Mouse (Mus musculus) limb, embryonic 14.5 days (tissue): ENCODE data around the gene Spock1. TPM values are rescaled to one million over a fixed set of nuclear protein-coding genes. Genes with fewer than 3 reads are reported as not detected.

Experiments used
- ATAC-seq: fragments of 200-750 bp; cut with Nextera tagmentation; 2 replicates; pipeline ENCODE4 v1.8.0; 2017; ENCODE audit warnings: low read depth, moderate number of reproducible peaks, moderate TSS enrichment; ENCODE audit not compliant: low FRiP score
- DNase-seq: peaks from one replicate; pipeline ENCODE4 v3.0.0-alpha.2; 2015; ENCODE audit warnings: low spot score
- H3K27ac ChIP-seq: fragments of 300-500 bp; sonication (generic); replicated peaks from 2 replicates; pipeline ENCODE4 v1.5.1; 2014; ENCODE audit warnings: low read depth, mild to moderate bottlenecking, low read length, moderate library complexity, mixed read lengths
- H3K27me3 ChIP-seq: fragments of 300-500 bp; sonication (generic); 2 replicates; pipeline ENCODE4 v1.6.1; 2014; ENCODE audit warnings: low read length, mixed read lengths; ENCODE audit not compliant: control insufficient read depth, insufficient read depth
- H3K36me3 ChIP-seq: fragments of 300-500 bp; sonication (generic); 2 replicates; pipeline ENCODE4 v1.6.1; 2014; ENCODE audit warnings: mild to moderate bottlenecking, low read length, moderate library complexity, mixed read lengths; ENCODE audit not compliant: control insufficient read depth, insufficient read depth
- H3K4me1 ChIP-seq: fragments of 300-500 bp; sonication (generic); 2 replicates; pipeline ENCODE4 v1.6.1; 2014; ENCODE audit warnings: antibody characterized with exemption, low read length, mixed read lengths; ENCODE audit not compliant: control insufficient read depth, insufficient read depth
- H3K4me2 ChIP-seq: fragments of 300-500 bp; sonication (generic); replicated peaks from 2 replicates; pipeline ENCODE4 v1.6.1; 2014; ENCODE audit warnings: low read depth, mild to moderate bottlenecking, low read length, moderate library complexity; ENCODE audit not compliant: severe bottlenecking
- H3K4me3 ChIP-seq: fragments of 300-500 bp; sonication (generic); replicated peaks from 2 replicates; pipeline ENCODE4 v1.5.1; 2014; ENCODE audit warnings: low read length
- H3K9ac ChIP-seq: fragments of 300-500 bp; sonication (generic); 2 replicates; pipeline ENCODE4 v1.6.1; 2014; ENCODE audit warnings: mild to moderate bottlenecking, low read depth, low read length, moderate library complexity; ENCODE audit not compliant: severe bottlenecking
- H3K9me3 ChIP-seq: fragments of 300-500 bp; sonication (generic); 2 replicates; pipeline ENCODE4 v1.6.1; 2016; ENCODE audit warnings: low read length; ENCODE audit not compliant: control insufficient read depth
- POLR2A ChIP-seq: fragments of 200-500 bp; IDR thresholded peaks from 2 replicates; pipeline ENCODE4 v1.8.0; 2012; ENCODE audit warnings: inconsistent platforms, mild to moderate bottlenecking, moderate library complexity, borderline replicate concordance; ENCODE audit not compliant: insufficient read depth, insufficient read length; ENCODE audit errors: extremely low read depth
- WGBS: fragments of 180-500 bp; shearing (Covaris S2); extraction: QIAGEN DNeasy Blood & Tissue Kit; methylation state at CpG from one replicate; pipeline ENCODE4 v1.1.7; 2014; 5-methylcytosine and 5-hydroxymethylcytosine counted together
- polyA plus RNA-seq, 2 experiments: library from polyadenylated mRNA; depleted of rRNA in 1 of 2; stranded (reverse) in 1 of 2; unstranded in 1 of 2; fragments of >200 nt; fragmentation: Nextera tagmentation in 1 of 2; extraction: Ambion mirVana in 1 of 2; gene quantifications; 2 replicates each; pipeline versions ENCODE4 v1.2.1 to v1.2.3; 2012 to 2014

The Spock1 gene
- polyA plus RNA-seq, 2 experiments: 1.6 to 2.1 TPM

GRCm38 (mm10) chr13:57722329-57722936 is 185.7 kb downstream of the Spock1 start:
- Histone ChIP-seq H3K4me1 (no peaks in the 10 kb centered on the region), H3K9ac (no peak overlapping the region), H3K4me3 (no peak overlapping the region), H3K27ac (no peak overlapping the region), H3K36me3 (no peaks in the 10 kb centered on the region), H3K27me3 (no peaks in the 10 kb centered on the region), H3K9me3 (no peaks in the 10 kb centered on the region), H3K4me2 (no peak overlapping the region)
- DNase-seq: no peak
- TF ChIP-seq POLR2A: no peak
- no peak for ATAC-seq
- WGBS: 42% methylated on average over 17 of the region's 17 CpGs

DNA sequence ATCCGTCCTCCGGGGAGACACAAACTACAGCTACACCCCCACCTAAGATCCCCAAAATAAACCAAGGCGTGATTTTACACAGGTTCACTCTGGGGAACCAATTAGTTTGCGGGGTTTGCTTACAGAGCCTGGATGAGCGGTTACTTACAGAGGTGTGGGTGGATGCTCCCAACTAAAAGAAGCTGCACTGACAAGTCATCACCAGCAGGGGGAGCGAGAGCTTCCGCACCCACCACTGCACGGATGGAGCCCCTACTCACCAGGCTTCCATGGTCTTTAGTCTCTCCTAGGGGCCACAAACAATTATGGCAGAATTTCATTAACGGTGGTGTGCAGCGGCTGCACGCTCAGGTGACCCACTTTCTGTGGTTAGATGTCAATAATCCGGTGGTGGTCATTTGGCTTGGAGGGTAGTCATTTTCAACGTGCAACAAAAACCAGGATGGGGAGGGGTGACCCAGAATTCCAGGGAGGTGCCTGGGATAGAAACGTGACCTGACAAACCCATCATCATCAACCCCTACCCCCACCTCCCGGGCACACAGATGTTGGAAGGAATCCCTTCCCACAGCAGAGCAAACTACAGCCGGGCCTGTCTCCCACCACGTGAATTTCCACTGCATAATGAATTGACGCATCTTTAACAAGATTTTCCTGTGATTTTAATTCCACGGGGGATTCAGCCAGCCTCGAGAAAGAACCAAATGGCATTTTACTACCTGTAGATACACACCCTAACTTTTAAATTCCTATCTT is 186.4 kb downstream of the Spock1 start:
- no peaks in the 10 kb centered on the region for H3K4me1 ChIP-seq
- no peak overlapping the region for H3K9ac ChIP-seq
- 48% methylated on average over 20 of the region's 20 CpGs for WGBS
- H3K4me3 ChIP-seq: no peak overlapping the region
- H3K4me2 ChIP-seq: no peak overlapping the region
- no peaks in the 10 kb centered on the region for H3K9me3 ChIP-seq
- DNase-seq: no peak
- no peak for TF ChIP-seq POLR2A
- no peak overlapping the region for H3K27ac ChIP-seq
- no peaks in the 10 kb centered on the region for H3K36me3 ChIP-seq
- no peaks in the 10 kb centered on the region for H3K27me3 ChIP-seq
- ATAC-seq: no peak

- no peak for TF ChIP-seq POLR2A
- Histone ChIP-seq H3K4me3 (no peak overlapping the region), H3K9ac (no peak overlapping the region), H3K27ac (no peak overlapping the region), H3K9me3 (no peaks in the 10 kb centered on the region), H3K4me2 (no peak overlapping the region), H3K4me1 (no peaks in the 10 kb centered on the region), H3K36me3 (no peaks in the 10 kb centered on the region), H3K27me3 (no peaks in the 10 kb centered on the region)
- ATAC-seq: no peak
- DNase-seq: no peak
- 64% methylated on average over 5 of the region's 5 CpGs for WGBS
Observed at GRCm38 (mm10) chr13:57718087-57718486, 190.0 kb downstream of the Spock1 start.

- DNase-seq (no peak), ATAC-seq (no peak)
- TF ChIP-seq POLR2A: no peak
- Histone ChIP-seq H3K36me3 (no peaks in the 10 kb centered on the region), H3K27ac (no peak overlapping the region), H3K4me1 (peaks cover 4% of the 10 kb centered on the region; the same call in 1 of the 2 replicates), H3K4me2 (no peak overlapping the region), H3K9me3 (no peaks in the 10 kb centered on the region), H3K9ac (no peak overlapping the region), H3K4me3 (no peak overlapping the region), H3K27me3 (no peaks in the 10 kb centered on the region)
- 84% methylated on average over 4 of the region's 4 CpGs for WGBS
Observed at GRCm38 (mm10) chr13:57712910-57713309, 195.2 kb downstream of the Spock1 start.

DNA sequence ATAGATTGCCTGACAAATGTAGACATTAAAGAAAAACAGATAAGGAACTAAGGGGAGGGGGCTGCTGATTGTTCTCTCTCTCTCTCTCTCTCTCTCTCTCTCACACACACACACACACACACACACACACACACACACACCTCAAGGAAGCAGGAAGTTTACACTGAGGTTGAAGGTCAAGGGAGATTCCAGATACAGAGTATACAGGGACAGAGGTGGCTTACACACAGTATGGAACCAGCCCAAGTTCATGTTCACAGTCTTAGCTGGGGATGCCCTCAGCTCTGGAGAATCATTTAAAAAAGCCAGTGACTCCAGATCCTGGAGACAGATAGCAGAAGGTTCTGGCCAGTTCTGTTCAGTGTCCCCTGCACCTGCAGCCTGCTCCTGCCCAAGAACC is 199.7 kb downstream of the Spock1 start:
- ATAC-seq (no peak), DNase-seq (no peak)
- Histone ChIP-seq H3K27me3 (no peaks in the 10 kb centered on the region), H3K9me3 (no peaks in the 10 kb centered on the region), H3K36me3 (no peaks in the 10 kb centered on the region), H3K9ac (no peak overlapping the region), H3K4me2 (no peak overlapping the region), H3K4me1 (peaks cover 4% of the 10 kb centered on the region; the same call in 1 of the 2 replicates), H3K4me3 (no peak overlapping the region), H3K27ac (no peak overlapping the region)
- no peak for TF ChIP-seq POLR2A

DNA sequence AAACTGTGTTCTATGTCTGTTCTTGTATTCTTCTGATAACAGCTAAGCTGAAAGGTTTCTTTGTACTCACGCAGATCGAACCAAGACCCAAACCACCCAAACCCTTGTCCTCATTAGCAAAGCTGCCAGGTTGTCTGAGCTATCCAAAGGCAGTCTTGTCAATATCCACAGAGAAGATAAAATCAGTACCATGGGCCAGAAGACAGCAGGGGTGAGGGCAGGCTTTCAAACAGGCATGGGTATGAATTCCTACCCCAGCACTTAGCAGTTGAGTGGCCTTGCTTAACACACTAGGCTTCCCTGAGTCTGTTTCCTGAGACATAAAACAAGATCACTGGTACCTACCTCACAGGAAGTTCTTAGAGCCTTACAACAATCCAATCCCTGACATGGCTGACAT is 205.2 kb downstream of the Spock1 start:
- 88% methylated on average over 2 of the region's 2 CpGs for WGBS

More for the DNA sequence above, 205.2 kb downstream of the Spock1 start:
- H3K4me3 ChIP-seq: no peak overlapping the region
- H3K27ac ChIP-seq: no peak overlapping the region
- ATAC-seq: no peak
- no peaks in the 10 kb centered on the region for H3K4me1 ChIP-seq
- no peaks in the 10 kb centered on the region for H3K36me3 ChIP-seq
- DNase-seq: no peak
- no peak overlapping the region for H3K4me2 ChIP-seq
- no peaks in the 10 kb centered on the region for H3K9me3 ChIP-seq
- H3K9ac ChIP-seq: no peak overlapping the region
- no peaks in the 10 kb centered on the region for H3K27me3 ChIP-seq
- TF ChIP-seq POLR2A: no peak
